Mouse (Mus musculus): ENCODE measurements around the gene Gm36079. TPM values are rescaled to one million over a fixed set of nuclear protein-coding genes. Genes with fewer than 3 reads are reported as not detected.

Gm36079 gene
- polyA plus RNA-seq (2017; shearing (Covaris generic)) = not detected

GRCm38 (mm10) chr13:120026911-120027310 is at the start of gene Gm36079:
Gm36079 (minus strand) TSS chr13:120027011.

GRCm38 (mm10) chr13:120052085-120052484 is 25.3 kb upstream of the Gm36079 start, which contains the start of gene Gm21188:
Gm21188 (minus strand) TSS chr13:120052194.

Other genes with a start within 250 kb of the Gm36079 start
- 26.0 TPM for gene Zfp131, start 236.1 kb downstream of the Gm36079 start, polyA plus RNA-seq (2017; shearing (Covaris generic))
- not detected for gene AF067063, start 196.8 kb downstream of the Gm36079 start, polyA plus RNA-seq (2017; shearing (Covaris generic))
- gene D13Ertd608e, start 191.0 kb downstream of the Gm36079 start, polyA plus RNA-seq (2017; shearing (Covaris generic)) = not detected
- not detected for gene Tcstv1, start 132.2 kb downstream of the Gm36079 start, polyA plus RNA-seq (2017; shearing (Covaris generic))
- gene Gm21761, start 97.7 kb downstream of the Gm36079 start, polyA plus RNA-seq (2017; shearing (Covaris generic)) = not detected
- not detected for gene B020031M17Rik, start 76.2 kb downstream of the Gm36079 start, polyA plus RNA-seq (2017; shearing (Covaris generic))
- not detected for gene Gm21188, start 25.2 kb upstream of the Gm36079 start, polyA plus RNA-seq (2017; shearing (Covaris generic))
- gene Gm20767, start 113.2 kb upstream of the Gm36079 start, polyA plus RNA-seq (2017; shearing (Covaris generic)) = not detected
- gene Gm21818, start 145.4 kb upstream of the Gm36079 start, polyA plus RNA-seq (2017; shearing (Covaris generic)) = not detected
- not detected for gene Gm21762, start 188.9 kb upstream of the Gm36079 start, polyA plus RNA-seq (2017; shearing (Covaris generic))
- gene Gm21731, start 212.1 kb upstream of the Gm36079 start, polyA plus RNA-seq (2017; shearing (Covaris generic)) = not detected
- gene AF067061, start 236.1 kb upstream of the Gm36079 start, polyA plus RNA-seq (2017; shearing (Covaris generic)) = not detected

All from inflammation-experienced regulatory T-cells, adult 16 weeks (primary cell).